Mouse (Mus musculus): ENCODE results near the gene Smim1. TPM values are rescaled to one million over a fixed set of nuclear protein-coding genes. Genes with fewer than 3 reads are reported as not detected.

Smim1 gene
- polyA plus RNA-seq, 1 experiment from 2014 or later: 104 TPM

DNA sequence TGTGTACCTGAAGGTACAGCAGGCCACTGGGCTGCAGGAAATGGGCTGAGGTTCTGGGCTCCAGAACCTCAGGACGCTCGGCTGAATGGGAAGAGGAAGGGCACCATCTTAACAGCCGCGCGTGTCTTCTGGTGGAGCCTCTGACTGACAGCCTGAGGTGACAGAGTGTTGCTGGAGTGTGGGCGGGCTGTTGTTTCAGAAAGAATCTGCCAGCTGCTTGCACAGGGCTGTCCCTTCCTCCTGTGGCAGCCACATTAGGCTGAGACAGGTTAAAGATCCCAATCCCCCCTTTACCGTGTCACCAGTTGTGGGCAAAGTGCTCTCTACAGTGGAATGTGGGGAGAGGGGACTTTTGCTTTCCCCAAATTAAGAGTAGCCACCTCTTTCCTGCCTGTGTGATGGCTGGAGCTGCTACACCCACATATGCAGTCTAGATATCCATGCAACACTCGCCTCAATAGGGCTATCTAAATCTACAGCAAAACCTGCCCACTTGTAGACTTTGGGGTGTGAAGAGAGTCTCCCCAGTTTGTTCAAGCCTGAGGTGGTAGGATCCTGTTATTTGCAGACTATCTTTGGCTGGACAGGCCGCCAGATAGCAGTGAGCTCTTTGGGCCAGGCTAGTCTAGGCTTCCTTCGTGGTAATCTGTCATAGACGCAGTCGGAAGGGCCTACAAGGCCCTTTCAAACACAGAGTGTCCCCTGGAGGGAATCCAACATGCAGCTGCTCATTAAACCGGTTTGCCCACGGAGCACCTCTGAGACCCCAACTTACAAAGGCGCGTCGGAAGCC lies 1.1 kb downstream of the Smim1 start:
- peak overlapping the region; percentile 75 for H3K9ac ChIP-seq (ENCODE audit: low read depth, low read length)
- H3K36me3 ChIP-seq (ENCODE audit: control insufficient read depth, insufficient read depth, low read length): peaks cover 12% of the 10 kb centered on the region
- peaks cover 7% of the 10 kb centered on the region; the same call in 1 of the 2 replicates for H3K27me3 ChIP-seq (ENCODE audit: control insufficient read depth, insufficient read depth, low read length)
- no peak for ATAC-seq (replicated peaks; ENCODE audit: insufficient number of reproducible peaks, low FRiP score, low TSS enrichment)
- WGBS (ENCODE audit: insufficient replicate concordance): 17% methylated on average over 17 of the region's 17 CpGs
- peaks cover 44% of the 10 kb centered on the region for H3K4me1 ChIP-seq (ENCODE audit: control insufficient read depth, insufficient read depth, low read length)
- peak overlapping the region; percentile 85 for H3K27ac ChIP-seq (ENCODE audit: low read depth, low read length)
- peak overlapping the region; percentile 58 for H3K4me3 ChIP-seq (ENCODE audit: low read depth, low read length)
- peak overlapping the region; percentile 77 for H3K4me2 ChIP-seq
- no peaks in the 10 kb centered on the region for H3K9me3 ChIP-seq (replicated peaks; ENCODE audit: control insufficient read depth, low read length)

GRCm38 (mm10) chr4:154023754-154024601 lies 2.1 kb downstream of the Smim1 start:
- WGBS (ENCODE audit: insufficient replicate concordance): 10% methylated on average over 8 of the region's 8 CpGs
- peak; percentile 76 for ATAC-seq (replicated peaks; ENCODE audit: insufficient number of reproducible peaks, low FRiP score, low TSS enrichment)
- peaks cover 7% of the 10 kb centered on the region; the same call in 1 of the 2 replicates for H3K27me3 ChIP-seq (ENCODE audit: control insufficient read depth, insufficient read depth, low read length)
- peak overlapping the region; percentile 75 for H3K9ac ChIP-seq (ENCODE audit: low read depth, low read length)
- peak overlapping the region; percentile 85 for H3K27ac ChIP-seq (ENCODE audit: low read depth, low read length)
- peaks cover 18% of the 10 kb centered on the region for H3K36me3 ChIP-seq (ENCODE audit: control insufficient read depth, insufficient read depth, low read length)
- H3K4me2 ChIP-seq: peak overlapping the region; percentile 77
- H3K4me1 ChIP-seq (ENCODE audit: control insufficient read depth, insufficient read depth, low read length): peaks cover 44% of the 10 kb centered on the region
- no peaks in the 10 kb centered on the region for H3K9me3 ChIP-seq (replicated peaks; ENCODE audit: control insufficient read depth, low read length)
- H3K4me3 ChIP-seq (ENCODE audit: low read depth, low read length): peak overlapping the region; percentile 58

DNA sequence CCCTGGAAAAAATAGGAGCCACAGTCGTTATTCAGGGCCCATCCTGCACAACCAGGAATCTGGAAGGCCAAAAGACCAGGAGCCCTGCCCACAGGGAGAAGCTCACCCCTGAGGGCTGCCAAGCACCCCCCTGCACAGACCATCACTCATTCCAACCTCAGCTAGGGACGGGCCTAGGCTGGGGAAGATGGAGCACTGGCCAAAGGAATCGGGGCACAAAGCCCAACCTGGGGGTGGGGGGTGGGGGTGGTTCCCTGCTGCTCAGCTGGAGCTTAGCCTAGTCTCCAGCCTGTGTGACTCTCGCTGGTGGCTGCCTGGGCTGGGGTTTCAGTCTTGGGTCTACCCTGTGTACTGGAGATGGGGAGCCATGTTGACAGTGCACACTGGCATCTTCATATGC lies 3.2 kb downstream of the Smim1 start:
- Histone ChIP-seq H3K36me3 (ENCODE audit: control insufficient read depth, insufficient read depth, low read length) (peaks cover 26% of the 10 kb centered on the region), H3K9ac (ENCODE audit: low read depth, low read length) (peak overlapping the region; percentile 3; the same call in 1 of the 2 replicates), H3K9me3 (replicated peaks; ENCODE audit: control insufficient read depth, low read length) (no peaks in the 10 kb centered on the region), H3K4me1 (ENCODE audit: control insufficient read depth, insufficient read depth, low read length) (peaks cover 44% of the 10 kb centered on the region), H3K4me2 (peak overlapping the region; percentile 77), H3K4me3 (ENCODE audit: low read depth, low read length) (peak overlapping the region; percentile 58; the same call in 1 of the 2 replicates), H3K27ac (ENCODE audit: low read depth, low read length) (peak overlapping the region; percentile 85), H3K27me3 (ENCODE audit: control insufficient read depth, insufficient read depth, low read length) (peaks cover 7% of the 10 kb centered on the region; the same call in 1 of the 2 replicates)
- no peak for ATAC-seq (replicated peaks; ENCODE audit: insufficient number of reproducible peaks, low FRiP score, low TSS enrichment)
- 36% methylated on average over 4 of the region's 4 CpGs for WGBS (ENCODE audit: insufficient replicate concordance)

DNA sequence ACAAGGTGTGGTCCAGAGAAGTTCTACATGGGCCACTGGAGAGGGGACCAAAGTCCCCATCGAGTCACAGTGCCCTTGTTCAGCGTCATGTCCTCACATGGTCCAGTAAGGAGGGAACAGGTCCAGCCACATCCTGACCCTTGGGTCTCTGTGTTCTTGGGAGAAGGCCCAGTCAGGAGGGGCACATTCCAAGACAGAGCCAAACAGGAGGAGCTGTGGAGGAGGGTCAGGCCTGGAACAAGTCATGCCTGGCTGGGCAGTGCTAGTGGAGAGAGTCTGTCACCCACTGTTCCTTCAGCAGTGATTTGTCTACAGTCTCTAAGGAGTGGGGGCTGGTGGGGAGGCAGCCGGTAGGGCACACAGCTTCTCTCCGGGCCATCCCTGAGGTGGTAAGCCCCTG lies 3.6 kb downstream of the Smim1 start:
- H3K9ac ChIP-seq (ENCODE audit: low read depth, low read length): peak overlapping the region; percentile 3; the same call in 1 of the 2 replicates
- H3K9me3 ChIP-seq (replicated peaks; ENCODE audit: control insufficient read depth, low read length): no peaks in the 10 kb centered on the region
- peaks cover 3% of the 10 kb centered on the region; the same call in 1 of the 2 replicates for H3K27me3 ChIP-seq (ENCODE audit: control insufficient read depth, insufficient read depth, low read length)
- H3K4me3 ChIP-seq (ENCODE audit: low read depth, low read length): no peak overlapping the region
- H3K4me1 ChIP-seq (ENCODE audit: control insufficient read depth, insufficient read depth, low read length): peaks cover 44% of the 10 kb centered on the region
- 75% methylated on average over 4 of the region's 4 CpGs for WGBS (ENCODE audit: insufficient replicate concordance)
- ATAC-seq (replicated peaks; ENCODE audit: insufficient number of reproducible peaks, low FRiP score, low TSS enrichment): no peak
- peaks cover 26% of the 10 kb centered on the region for H3K36me3 ChIP-seq (ENCODE audit: control insufficient read depth, insufficient read depth, low read length)
- no peak overlapping the region; the same call in 1 of the 2 replicates for H3K4me2 ChIP-seq
- H3K27ac ChIP-seq (ENCODE audit: low read depth, low read length): peak overlapping the region; percentile 85

DNA sequence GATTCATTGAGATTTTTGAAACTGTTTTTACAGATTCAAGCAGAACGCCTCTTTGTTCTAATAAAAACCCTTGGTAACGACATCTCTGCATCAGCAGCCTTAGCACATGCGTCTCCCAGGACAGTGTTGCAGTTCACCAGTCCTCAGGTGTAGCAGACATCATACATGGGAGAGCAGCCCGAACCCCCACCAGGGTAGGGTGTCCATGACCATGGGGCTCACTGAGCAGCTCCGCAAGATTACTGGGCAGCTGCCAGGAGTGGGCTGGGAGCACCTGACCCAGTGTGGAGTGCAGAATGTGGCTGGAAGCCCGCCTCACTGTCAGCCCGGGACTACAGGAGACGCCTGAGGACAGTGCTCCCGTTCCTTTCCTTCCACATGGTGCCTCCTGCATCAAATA lies 4.6 kb downstream of the Smim1 start:
- no peak for ATAC-seq (replicated peaks; ENCODE audit: insufficient number of reproducible peaks, low FRiP score, low TSS enrichment)
- no peak overlapping the region for H3K4me3 ChIP-seq (ENCODE audit: low read depth, low read length)
- no peak overlapping the region for H3K4me2 ChIP-seq
- no peak overlapping the region for H3K27ac ChIP-seq (ENCODE audit: low read depth, low read length)
- 86% methylated on average over 9 of the region's 9 CpGs for WGBS (ENCODE audit: insufficient replicate concordance)
- peaks cover 41% of the 10 kb centered on the region for H3K4me1 ChIP-seq (ENCODE audit: control insufficient read depth, insufficient read depth, low read length)
- no peaks in the 10 kb centered on the region; the same call in 1 of the 2 replicates for H3K27me3 ChIP-seq (ENCODE audit: control insufficient read depth, insufficient read depth, low read length)
- H3K9me3 ChIP-seq (replicated peaks; ENCODE audit: control insufficient read depth, low read length): no peaks in the 10 kb centered on the region
- H3K36me3 ChIP-seq (ENCODE audit: control insufficient read depth, insufficient read depth, low read length): peaks cover 32% of the 10 kb centered on the region
- H3K9ac ChIP-seq (ENCODE audit: low read depth, low read length): no peak overlapping the region

- H3K4me2 ChIP-seq: no peak overlapping the region
- H3K27me3 ChIP-seq (ENCODE audit: control insufficient read depth, insufficient read depth, low read length): no peaks in the 10 kb centered on the region
- H3K4me3 ChIP-seq (ENCODE audit: low read depth, low read length): no peak overlapping the region
- peaks cover 40% of the 10 kb centered on the region for H3K36me3 ChIP-seq (ENCODE audit: control insufficient read depth, insufficient read depth, low read length)
- H3K4me1 ChIP-seq (ENCODE audit: control insufficient read depth, insufficient read depth, low read length): peaks cover 26% of the 10 kb centered on the region
- 71% methylated on average over 7 of the region's 7 CpGs for WGBS (ENCODE audit: insufficient replicate concordance)
- no peak overlapping the region for H3K9ac ChIP-seq (ENCODE audit: low read depth, low read length)
- no peak overlapping the region for H3K27ac ChIP-seq (ENCODE audit: low read depth, low read length)
- no peak for ATAC-seq (replicated peaks; ENCODE audit: insufficient number of reproducible peaks, low FRiP score, low TSS enrichment)
- no peaks in the 10 kb centered on the region for H3K9me3 ChIP-seq (replicated peaks; ENCODE audit: control insufficient read depth, low read length)
Observed at GRCm38 (mm10) chr4:154019571-154019970, 6.5 kb downstream of the Smim1 start.

GRCm38 (mm10) chr4:154015476-154015875 lies 10.6 kb downstream of the Smim1 start:
- 94% methylated on average over 11 of the region's 11 CpGs for WGBS (ENCODE audit: insufficient replicate concordance)
- H3K4me1 ChIP-seq (ENCODE audit: control insufficient read depth, insufficient read depth, low read length): peaks cover 13% of the 10 kb centered on the region
- no peaks in the 10 kb centered on the region for H3K9me3 ChIP-seq (replicated peaks; ENCODE audit: control insufficient read depth, low read length)
- peaks cover 34% of the 10 kb centered on the region for H3K36me3 ChIP-seq (ENCODE audit: control insufficient read depth, insufficient read depth, low read length)
- no peak overlapping the region for H3K4me2 ChIP-seq
- H3K4me3 ChIP-seq (ENCODE audit: low read depth, low read length): no peak overlapping the region
- ATAC-seq (replicated peaks; ENCODE audit: insufficient number of reproducible peaks, low FRiP score, low TSS enrichment): no peak
- no peak overlapping the region for H3K27ac ChIP-seq (ENCODE audit: low read depth, low read length)
- no peak overlapping the region for H3K9ac ChIP-seq (ENCODE audit: low read depth, low read length)
- no peaks in the 10 kb centered on the region for H3K27me3 ChIP-seq (ENCODE audit: control insufficient read depth, insufficient read depth, low read length)

- peak overlapping the region; percentile 68 for H3K27ac ChIP-seq (ENCODE audit: low read depth, low read length)
- H3K4me3 ChIP-seq (ENCODE audit: low read depth, low read length): peak overlapping the region; percentile 100
- H3K4me1 ChIP-seq (ENCODE audit: control insufficient read depth, insufficient read depth, low read length): peaks cover 13% of the 10 kb centered on the region
- WGBS (ENCODE audit: insufficient replicate concordance): 2% methylated on average over 55 of the region's 55 CpGs
- H3K4me2 ChIP-seq: peak overlapping the region; percentile 89
- ATAC-seq (replicated peaks; ENCODE audit: insufficient number of reproducible peaks, low FRiP score, low TSS enrichment): no peak
- peaks cover 15% of the 10 kb centered on the region for H3K36me3 ChIP-seq (ENCODE audit: control insufficient read depth, insufficient read depth, low read length)
- no peaks in the 10 kb centered on the region for H3K9me3 ChIP-seq (replicated peaks; ENCODE audit: control insufficient read depth, low read length)
- H3K9ac ChIP-seq (ENCODE audit: low read depth, low read length): peak overlapping the region; percentile 93
- H3K27me3 ChIP-seq (ENCODE audit: control insufficient read depth, insufficient read depth, low read length): no peaks in the 10 kb centered on the region
Observed at GRCm38 (mm10) chr4:154012132-154012882, 13.7 kb downstream of the Smim1 start.
